Mouse (Mus musculus) midbrain, postnatal 0 days (tissue): ENCODE data around the gene Vmn2r5. TPM values are rescaled to one million over a fixed set of nuclear protein-coding genes. Genes with fewer than 3 reads are reported as not detected.
"Not testable (repeated sequence)": the region's sequence is repeated elsewhere in the genome, so short reads cannot be mapped to it uniquely, and the experiment has no call there.

Experiments
- ATAC-seq: fragments of 200-750 bp; cut with Nextera tagmentation; 2 replicates; pipeline ENCODE4 v1.8.0; 2017; ENCODE audit warnings: moderate number of reproducible peaks, mild to moderate bottlenecking, moderate TSS enrichment, moderate library complexity; ENCODE audit not compliant: low FRiP score
- DNase-seq: peaks from one replicate; pipeline ENCODE4 v3.0.0-alpha.2; 2015; ENCODE audit warnings: low spot score
- H3K27ac ChIP-seq: fragments of 300-500 bp; sonication (generic); 2 replicates; pipeline ENCODE4 v1.5.1; 2014; ENCODE audit warnings: low read depth, mild to moderate bottlenecking, low read length, mixed read lengths
- H3K27me3 ChIP-seq: fragments of 300-500 bp; sonication (generic); 2 replicates; pipeline ENCODE4 v1.6.1; 2014; ENCODE audit warnings: low read length, control low read depth, mixed read lengths; ENCODE audit not compliant: insufficient read depth
- H3K36me3 ChIP-seq: fragments of 300-500 bp; sonication (generic); 2 replicates; pipeline ENCODE4 v1.6.1; 2014; ENCODE audit warnings: low read length, control low read depth, mixed read lengths; ENCODE audit not compliant: insufficient read depth
- H3K4me1 ChIP-seq: fragments of 300-500 bp; sonication (generic); 2 replicates; pipeline ENCODE4 v1.6.1; 2014; ENCODE audit warnings: mild to moderate bottlenecking, control low read depth, antibody characterized with exemption, low read length, mixed read lengths; ENCODE audit not compliant: insufficient read depth
- H3K4me2 ChIP-seq: fragments of 300-500 bp; sonication (generic); 2 replicates; pipeline ENCODE4 v1.6.1; 2014; ENCODE audit warnings: low read depth, mild to moderate bottlenecking, low read length, mixed read lengths; ENCODE audit not compliant: poor library complexity, severe bottlenecking
- H3K4me3 ChIP-seq: fragments of 300-500 bp; sonication (generic); 2 replicates; pipeline ENCODE4 v1.5.1; 2014; ENCODE audit warnings: low read depth, mild to moderate bottlenecking, low read length, moderate library complexity
- H3K9ac ChIP-seq: fragments of 300-500 bp; sonication (generic); replicated peaks from 2 replicates; pipeline ENCODE4 v1.6.1; 2014; ENCODE audit warnings: mild to moderate bottlenecking, low read length, moderate library complexity, mixed read lengths; ENCODE audit not compliant: poor library complexity, severe bottlenecking
- H3K9me3 ChIP-seq: fragments of 300-500 bp; sonication (generic); 2 replicates; pipeline ENCODE4 v1.6.1; 2016; ENCODE audit warnings: low read length, control low read depth
- WGBS: fragments of 180-500 bp; shearing (Covaris S2); extraction: QIAGEN DNeasy Blood & Tissue Kit; methylation state at CpG from one replicate; pipeline ENCODE4 v1.1.7; 2014; 5-methylcytosine and 5-hydroxymethylcytosine counted together
- polyA plus RNA-seq: library from polyadenylated mRNA; unstranded; fragments of >200 nt; fragmentation: Nextera tagmentation; extraction: Ambion mirVana; gene quantifications from 2 replicates; pipeline ENCODE4 v1.2.1, GENCODE M21; 2015
- total RNA-seq: library from RNA; depleted of rRNA; stranded (reverse); fragments of >200 nt; gene quantifications from 2 replicates; pipeline ENCODE4 v1.2.3, GENCODE M21; 2014; rRNA removed

The Vmn2r5 gene
- 0.22 and 0.52 TPM in 2 replicates for total RNA-seq
- polyA plus RNA-seq: not detected in 2 replicates

DNA sequence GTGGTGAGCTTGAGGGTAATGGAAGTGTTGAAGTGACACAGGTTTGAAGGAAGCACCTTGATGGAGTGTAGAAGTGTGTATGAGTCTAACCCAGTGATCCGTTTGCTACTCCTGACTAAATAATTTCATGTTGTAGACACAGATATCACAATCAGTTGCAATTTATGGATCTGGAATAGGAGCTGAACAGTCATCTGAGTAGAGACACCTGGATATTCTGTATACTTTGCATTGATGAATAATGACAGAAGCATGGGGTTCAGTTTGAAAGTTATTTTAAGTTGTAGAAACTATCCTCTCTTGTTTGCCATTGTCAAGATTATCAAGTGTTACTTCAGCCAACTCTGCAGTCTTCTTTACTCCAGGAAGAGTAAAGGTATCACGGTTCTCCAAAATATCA lies at the start of gene Vmn2r5:
Gene Vmn2r5, minus strand, starts transcription at position 101 of the 400 bp plus-strand sequence.
- DNase-seq, H3K27ac ChIP-seq, H3K9me3 ChIP-seq, H3K36me3 ChIP-seq, ATAC-seq, H3K4me1 ChIP-seq, H3K4me3 ChIP-seq, H3K4me2 ChIP-seq, H3K9ac ChIP-seq, H3K27me3 ChIP-seq: not testable (repeated sequence)
- WGBS: no CpG with 5 or more reads among the region's 2 CpGs

DNA sequence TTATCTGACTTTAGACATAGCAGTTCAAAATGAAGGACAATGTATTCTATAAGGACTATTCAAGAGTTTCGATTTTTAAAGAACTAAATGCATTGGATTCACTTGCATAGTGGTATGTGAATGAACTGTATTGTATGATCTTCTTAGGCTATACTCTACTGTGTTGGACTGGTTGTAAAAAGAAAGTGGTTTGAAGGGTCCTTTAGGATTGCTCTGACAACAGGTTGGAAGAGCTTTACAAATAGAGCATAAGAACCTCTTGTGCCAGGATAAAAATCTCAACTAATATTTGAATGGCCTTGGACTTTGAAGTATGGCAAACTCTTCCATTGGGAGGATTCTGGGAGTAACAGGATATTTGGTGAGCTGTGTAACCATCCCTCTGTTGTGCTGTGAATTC lies 13.9 kb upstream of the Vmn2r5 start:
- not testable (repeated sequence) for ATAC-seq, H3K9me3 ChIP-seq, H3K4me2 ChIP-seq, DNase-seq, H3K4me1 ChIP-seq, H3K36me3 ChIP-seq, H3K27ac ChIP-seq, H3K9ac ChIP-seq, H3K27me3 ChIP-seq, H3K4me3 ChIP-seq
- 89% methylated on average over 1 of the region's 1 CpGs for WGBS

Other genes starting within 250 kb of the Vmn2r5 start
- gene Vmn2r3, start 220.1 kb downstream of the Vmn2r5 start, total RNA-seq: not detected in 2 replicates
- 0.02 TPM in 1 of 2 replicates, not detected in the other for gene Vmn2r3, start 220.1 kb downstream of the Vmn2r5 start, polyA plus RNA-seq
- gene Vmn2r4, start 94.5 kb downstream of the Vmn2r5 start, total RNA-seq: not detected in 2 replicates
- not detected in 2 replicates for gene Vmn2r4, start 94.5 kb downstream of the Vmn2r5 start, polyA plus RNA-seq
- not detected in 2 replicates for gene Vmn2r6, start 56.0 kb upstream of the Vmn2r5 start, total RNA-seq
- gene Vmn2r6, start 56.0 kb upstream of the Vmn2r5 start, polyA plus RNA-seq: not detected in 2 replicates